Mouse (Mus musculus) liver, embryonic 14.5 days (tissue): ENCODE data around the gene Smim14.

Experiments
- CTCF ChIP-seq: IDR thresholded peaks from 2 replicates; pipeline ENCODE4 v1.5.1; 2016; ENCODE audit warnings: antibody characterized with exemption, low read depth, control low read depth
- EP300 ChIP-seq: IDR thresholded peaks from 2 replicates; pipeline ENCODE4 v1.6.1; 2016; ENCODE audit warnings: antibody characterized with exemption, low read depth

DNA sequence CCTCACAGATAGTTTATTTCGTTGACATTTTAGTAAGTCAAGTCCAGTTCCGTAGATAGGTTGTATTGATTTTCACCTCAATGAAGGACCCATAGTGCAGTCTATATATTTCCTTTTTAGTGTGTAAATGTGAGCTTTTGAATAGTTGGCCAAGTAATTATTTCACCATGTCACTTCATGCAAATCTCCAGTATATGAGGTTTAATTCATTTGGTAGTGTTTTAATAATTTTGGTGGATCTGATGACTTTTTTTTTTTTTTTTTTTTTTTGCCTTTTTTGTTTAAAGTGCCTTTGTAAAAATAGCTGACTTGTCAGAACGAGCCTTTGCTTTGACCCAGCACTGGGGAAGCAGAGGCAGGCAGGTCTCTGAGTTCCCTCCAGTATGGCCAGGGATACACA lies 2.8 kb upstream of the Smim14 start:
- TF ChIP-seq CTCF: no peak
- TF ChIP-seq EP300: no peak
